Mouse (Mus musculus): ENCODE data around the gene Tmem63a.

Tmem63a gene

GRCm38 (mm10) chr1:181011601-181012000, 69.5 kb downstream of the Tmem63a start:
- DNase-seq: no peak

GRCm38 (mm10) chr1:181012416-181012815, 70.3 kb downstream of the Tmem63a start:
- no peak for DNase-seq

GRCm38 (mm10) chr1:181013446-181013845, 71.3 kb downstream of the Tmem63a start:
- no peak for DNase-seq

- DNase-seq: peak; percentile 59 to 63
Measured at GRCm38 (mm10) chr1:181014731-181015500, 72.8 kb downstream of the Tmem63a start.

GRCm38 (mm10) chr1:181015558-181015957, 73.4 kb downstream of the Tmem63a start:
- DNase-seq: peak; percentile 88 to 91

- DNase-seq: peak; percentile 19 to 38
Measured at GRCm38 (mm10) chr1:181016045-181016444, 73.9 kb downstream of the Tmem63a start.

GRCm38 (mm10) chr1:181016532-181017131, 74.5 kb downstream of the Tmem63a start:
- peak; percentile 88 to 89 for DNase-seq

- peak; percentile 91 to 93 for DNase-seq
Measured at GRCm38 (mm10) chr1:181017212-181017711, 75.1 kb downstream of the Tmem63a start.

- DNase-seq: no peak
Measured at GRCm38 (mm10) chr1:181017890-181018420, 75.8 kb downstream of the Tmem63a start.

GRCm38 (mm10) chr1:181020756-181021487, 78.8 kb downstream of the Tmem63a start, which contains the start of gene Ephx1:
Gene Ephx1 (minus strand): TSS chr1:181020904.
- no peak for DNase-seq

- DNase-seq: no peak
Measured at GRCm38 (mm10) chr1:181021488-181021865, 79.3 kb downstream of the Tmem63a start.

- peak; percentile 72 to 79 for DNase-seq
Measured at GRCm38 (mm10) chr1:181022265-181022664, 80.1 kb downstream of the Tmem63a start.

Measured in kidney, adult 8-10 months (tissue).